Mouse (Mus musculus) urinary bladder, postnatal 4 days (tissue): ENCODE measurements around the gene Icam1.
A peak's percentile ranks its signal among the peaks of the same experiment; 100 is the strongest.

ENCODE experiments used
- DNase-seq, 2 experiments: peaks; one replicate each; pipeline ENCODE4 v3.0.0; 2021 to 2022; ENCODE audit warnings: low spot score in 2 of 2

The Icam1 gene

GRCm38 (mm10) chr9:21051578-21051977 lies 35.8 kb downstream of the Icam1 start:
- DNase-seq: no peak

GRCm38 (mm10) chr9:21062928-21063327 lies 47.1 kb downstream of the Icam1 start:
- DNase-seq: no peak

GRCm38 (mm10) chr9:21067006-21067684 lies 51.4 kb downstream of the Icam1 start, which contains the start of gene Zglp1:
Zglp1 (minus strand) TSS chr9:21067093.
- DNase-seq: no peak

- no peak for DNase-seq
Measured at GRCm38 (mm10) chr9:21072641-21073040, 56.9 kb downstream of the Icam1 start.

- DNase-seq: peak; percentile 82 to 87
Measured at GRCm38 (mm10) chr9:21073044-21073840, 57.5 kb downstream of the Icam1 start, which contains the start of the genes Gm49373 and Fdx1l. Gm49373 (minus strand) TSS chr9:21073096. Fdx1l (minus strand) TSS chr9:21073614.

- no peak for DNase-seq
Measured at GRCm38 (mm10) chr9:21074173-21074572, 58.4 kb downstream of the Icam1 start.

- DNase-seq: no peak
Measured at GRCm38 (mm10) chr9:21075625-21076024, 59.8 kb downstream of the Icam1 start.
